Mouse (Mus musculus) left cerebral cortex, postnatal 25 days (tissue): Measurements from ENCODE around the gene H3f3b. TPM values are rescaled to one million over a fixed set of nuclear protein-coding genes. Genes with fewer than 3 reads are reported as not detected.

Experiments
- DNase-seq, 2 experiments: peaks; one replicate each; pipeline ENCODE4 v3.0.0; 2022; ENCODE audit warnings: low spot score in 2 of 2, mixed read lengths in 1 of 2
- intact Hi-C: fragments of 180-260 bp; cut with DNase I; formaldehyde crosslinking; loops from one replicate; pipeline ENCODE4 v1.15.1; 2025
- total RNA-seq, 2 experiments: library from RNA; stranded (reverse); gene quantifications; 2 replicates each; pipeline ENCODE4 v1.2.3; 2021

Gene H3f3b
- 100 to 1,000 TPM; 225 to 260 TPM for total RNA-seq

DNA sequence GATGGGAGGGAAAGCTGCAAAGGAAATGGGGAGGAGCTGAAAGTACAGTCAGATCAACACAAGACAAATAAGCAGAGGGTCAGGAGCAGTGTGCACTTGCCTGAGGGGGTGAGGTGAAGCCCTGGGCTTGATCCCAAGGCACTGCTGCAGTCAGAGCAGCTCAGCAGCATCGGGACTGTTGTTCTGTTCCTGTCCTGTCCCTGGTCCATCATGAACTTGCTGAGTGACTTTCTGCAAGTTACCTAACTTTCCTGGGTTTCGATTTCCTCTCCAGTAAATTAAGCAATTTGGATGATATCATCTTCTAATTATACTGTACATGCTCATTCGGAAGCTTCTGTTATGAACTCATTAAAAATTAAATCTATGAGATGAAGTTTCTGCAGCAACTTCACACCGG is at the start of gene H3f3b:
Gene H3f3b (minus strand): TSS at position 207 of the 400 bp plus-strand sequence.
- no peak for DNase-seq
- intact Hi-C loops = no loop called here

DNA sequence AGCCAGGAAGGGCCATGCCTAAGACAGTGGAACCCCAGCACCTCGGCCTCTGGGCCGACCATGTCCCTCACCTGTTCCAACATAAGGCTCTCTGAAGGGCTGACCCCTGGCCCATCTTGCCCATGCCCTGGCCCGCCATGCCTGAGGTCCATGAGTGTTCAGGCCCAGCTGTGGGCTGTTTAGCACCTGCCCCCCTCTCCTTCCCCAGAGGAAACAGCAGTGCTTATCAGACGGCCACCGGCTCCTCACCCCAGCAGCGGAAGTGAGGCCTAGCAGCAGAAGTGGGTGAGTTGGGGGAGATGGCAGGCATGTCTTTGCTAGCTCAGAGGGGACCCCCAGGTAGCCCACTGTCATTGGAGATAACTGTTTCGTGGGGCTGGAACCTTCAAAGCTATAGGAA is 49.1 kb upstream of the H3f3b start:
- DNase-seq = no peak
- intact Hi-C loops = no loop called here

DNA sequence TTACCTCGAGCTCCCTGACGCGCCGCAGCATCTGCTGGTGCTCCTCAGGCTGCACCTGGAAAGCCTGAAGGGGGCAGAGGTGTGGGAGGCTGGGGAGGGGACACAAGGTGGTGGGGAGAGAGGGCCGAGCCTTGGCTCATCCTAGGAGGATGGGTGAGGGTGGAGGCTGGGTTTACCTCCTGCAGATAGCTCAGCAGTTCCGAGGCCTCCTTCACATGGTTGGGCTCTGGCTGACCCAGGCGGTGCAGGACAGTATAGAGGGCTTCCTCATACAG is 48.4 kb upstream of the H3f3b start:
- no peak for DNase-seq
- intact Hi-C loops = no loop called here

DNA sequence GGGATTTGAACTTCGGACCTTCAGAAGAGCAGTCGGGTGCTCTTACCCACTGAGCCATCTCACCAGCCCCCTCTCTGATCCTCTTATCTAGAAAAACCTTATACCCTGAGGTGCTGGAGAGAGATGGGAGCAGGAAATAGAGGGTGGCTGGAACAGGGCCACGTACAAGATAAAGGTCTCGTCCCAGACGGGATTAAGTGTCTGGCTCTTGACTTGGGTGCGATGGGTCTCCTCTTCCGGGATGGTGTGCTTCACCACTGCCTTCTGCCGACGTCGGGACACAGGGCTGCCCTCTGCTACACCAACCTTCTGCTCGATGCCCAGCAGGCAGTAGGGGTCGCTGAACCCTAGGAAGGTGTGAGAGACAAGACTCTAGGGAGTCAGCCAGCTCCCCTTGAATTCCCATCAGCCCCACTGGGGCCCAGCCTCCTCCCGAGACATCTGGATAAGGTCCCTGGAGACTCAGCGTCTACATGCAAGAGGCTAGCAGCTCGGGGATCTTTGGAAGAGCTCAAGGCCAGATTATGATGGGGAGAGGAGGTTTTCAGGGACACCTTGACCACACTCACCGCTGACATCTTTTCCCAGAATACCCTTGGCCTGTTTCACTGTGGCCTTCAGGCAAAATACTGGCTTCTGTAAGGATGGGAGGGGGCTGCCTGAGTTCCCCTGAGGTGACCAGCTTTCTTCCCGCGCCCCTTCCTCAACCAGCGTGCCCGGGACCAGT is 47.9 kb upstream of the H3f3b start:
- DNase-seq = no peak
- intact Hi-C loops = no loop called here

- no peak for DNase-seq
- intact Hi-C loops = no loop called here
Measured at GRCm38 (mm10) chr11:116074436-116074991, 46.8 kb upstream of the H3f3b start.

- intact Hi-C loops = no loop called here
- DNase-seq = no peak
Measured at GRCm38 (mm10) chr11:116072608-116073007, 44.8 kb upstream of the H3f3b start.

DNA sequence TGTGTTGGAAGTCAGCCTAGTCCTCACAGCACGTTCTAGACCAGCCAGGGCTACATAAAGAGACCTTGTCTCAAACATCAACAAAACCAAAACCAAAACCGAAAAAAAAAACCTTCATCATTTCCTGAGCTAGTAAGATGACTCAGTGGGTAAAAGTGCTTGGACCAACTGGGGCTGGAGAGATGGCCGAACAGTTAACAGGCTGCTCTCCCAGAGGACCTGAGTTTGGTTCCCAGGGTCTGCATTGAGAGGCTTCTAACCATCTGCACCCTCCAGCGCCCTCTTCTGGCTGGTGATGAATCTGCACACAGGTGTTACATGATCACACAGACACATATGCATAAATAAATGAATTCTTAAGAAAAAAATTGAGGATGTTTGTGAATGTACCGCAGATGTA is 43.7 kb upstream of the H3f3b start:
- intact Hi-C loops = no loop called here
- no peak for DNase-seq

DNA sequence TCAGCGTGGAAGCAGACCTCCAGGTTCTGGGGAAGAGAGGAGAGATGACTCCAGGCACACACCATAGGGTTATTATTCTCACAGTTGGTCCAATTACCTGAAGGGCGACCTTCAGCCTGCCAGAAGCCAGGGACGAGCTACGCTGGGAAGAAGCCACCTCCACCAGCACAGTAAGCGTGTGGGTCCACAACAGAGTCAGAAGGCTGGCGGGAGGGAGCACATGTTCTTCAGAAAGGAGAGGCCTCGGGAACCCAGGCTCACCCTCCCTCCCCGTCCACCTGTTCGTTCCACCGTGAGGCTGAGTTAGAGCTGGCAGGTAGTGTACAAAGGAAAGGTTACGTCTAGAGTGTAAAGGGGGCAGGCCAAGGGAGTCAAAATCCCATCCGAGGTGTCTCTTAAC is 37.6 kb upstream of the H3f3b start:
- intact Hi-C loops = no loop called here
- no peak for DNase-seq

DNA sequence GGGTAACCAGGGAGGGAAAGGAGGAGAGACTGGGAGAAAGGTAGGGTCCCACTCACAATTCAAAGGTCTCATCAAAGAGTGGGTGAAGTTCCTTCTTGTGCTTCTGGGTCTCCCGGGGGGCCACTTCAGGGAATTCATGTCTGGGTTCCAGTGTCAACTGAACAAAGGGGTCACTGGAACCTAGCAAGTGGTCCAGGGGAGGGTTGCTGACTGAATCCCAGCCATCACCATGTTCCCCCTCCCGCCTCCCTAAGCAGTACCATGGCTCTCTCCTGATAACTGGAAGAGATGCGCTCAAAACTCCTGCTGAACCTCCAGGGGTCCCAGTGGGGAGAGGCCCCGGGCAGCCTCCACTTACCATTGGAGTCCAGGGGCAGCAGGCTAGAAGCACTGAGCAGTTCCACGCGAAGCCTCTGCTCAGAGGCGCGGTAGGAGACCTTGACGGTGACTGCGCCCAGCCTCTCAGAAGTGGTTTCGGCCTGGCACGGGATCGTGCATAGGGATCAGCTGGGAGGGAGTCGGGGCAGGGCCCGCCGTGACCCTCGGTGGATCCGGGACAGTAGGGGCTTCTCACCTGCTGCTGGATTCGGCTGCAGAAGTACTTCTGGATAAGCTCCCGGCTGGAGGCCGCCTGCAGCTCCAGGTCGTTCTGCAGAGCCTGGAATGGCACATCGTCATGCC is 36.6 kb upstream of the H3f3b start:
- intact Hi-C loops = no loop called here
- DNase-seq = no peak

GRCm38 (mm10) chr11:116063562-116063961 is 35.8 kb upstream of the H3f3b start:
- intact Hi-C loops = loop anchor here (2.0 kb wide), 1 partner anchor 15 kb away; no protein-coding TSS in a partner anchor
- no peak for DNase-seq

GRCm38 (mm10) chr11:116062521-116062920 is 34.8 kb upstream of the H3f3b start:
- no peak for DNase-seq
- intact Hi-C loops = loop anchor here (2.0 kb wide), 1 partner anchor 16 kb away; no protein-coding TSS in a partner anchor

DNA sequence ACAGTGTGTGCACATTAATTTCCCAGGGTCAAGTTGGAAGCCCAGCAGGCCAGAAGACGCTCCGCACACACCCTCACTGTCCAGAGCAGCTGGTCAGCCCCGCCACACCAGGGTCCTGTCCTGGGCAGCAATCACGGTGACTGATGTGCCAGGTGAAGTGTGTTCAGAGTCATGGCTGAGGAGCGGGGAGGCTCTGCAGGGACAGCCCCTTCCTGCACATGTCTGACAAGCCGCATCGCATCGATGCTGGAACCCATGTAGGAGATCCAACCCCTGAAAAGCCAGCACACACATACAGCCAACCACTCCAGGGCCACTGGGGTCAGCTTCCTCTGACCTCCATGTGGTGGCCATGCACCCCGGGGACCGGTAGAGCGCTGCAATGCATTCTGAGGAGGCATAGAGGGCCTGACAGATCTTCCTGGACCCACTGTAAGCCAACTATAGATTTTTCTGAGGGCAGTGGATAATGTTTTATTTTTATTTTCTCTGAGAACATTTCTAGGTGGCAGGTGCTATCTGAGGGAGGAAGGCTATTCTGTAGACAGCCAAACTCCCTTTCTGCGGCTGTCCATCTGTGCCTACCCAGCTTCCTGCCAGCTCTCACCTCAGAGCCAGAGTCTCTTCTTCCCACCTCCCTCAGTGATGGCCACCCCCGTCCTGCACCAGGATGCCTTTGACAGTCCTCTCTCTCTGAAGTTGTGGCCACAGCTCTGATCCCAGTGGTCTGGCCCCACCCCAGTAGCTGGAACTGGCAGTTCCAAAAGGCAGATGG is 34.1 kb upstream of the H3f3b start:
- peak; percentile 47 to 88 for DNase-seq
- intact Hi-C loops = loop anchor here (2.0 kb wide), 1 partner anchor 17 kb away; no protein-coding TSS in a partner anchor

GRCm38 (mm10) chr11:116060596-116060995 is 32.8 kb upstream of the H3f3b start:
- intact Hi-C loops = no loop called here
- DNase-seq = peak in 1 of 2 experiments; percentile 35

GRCm38 (mm10) chr11:116059691-116060025 is 31.9 kb upstream of the H3f3b start:
- intact Hi-C loops = no loop called here
- no peak for DNase-seq

GRCm38 (mm10) chr11:116058868-116059690 is 31.3 kb upstream of the H3f3b start:
- DNase-seq = no peak
- intact Hi-C loops = no loop called here

GRCm38 (mm10) chr11:116058022-116058614 is 30.4 kb upstream of the H3f3b start:
- DNase-seq = peak; percentile 61 to 71
- intact Hi-C loops = no loop called here

DNA sequence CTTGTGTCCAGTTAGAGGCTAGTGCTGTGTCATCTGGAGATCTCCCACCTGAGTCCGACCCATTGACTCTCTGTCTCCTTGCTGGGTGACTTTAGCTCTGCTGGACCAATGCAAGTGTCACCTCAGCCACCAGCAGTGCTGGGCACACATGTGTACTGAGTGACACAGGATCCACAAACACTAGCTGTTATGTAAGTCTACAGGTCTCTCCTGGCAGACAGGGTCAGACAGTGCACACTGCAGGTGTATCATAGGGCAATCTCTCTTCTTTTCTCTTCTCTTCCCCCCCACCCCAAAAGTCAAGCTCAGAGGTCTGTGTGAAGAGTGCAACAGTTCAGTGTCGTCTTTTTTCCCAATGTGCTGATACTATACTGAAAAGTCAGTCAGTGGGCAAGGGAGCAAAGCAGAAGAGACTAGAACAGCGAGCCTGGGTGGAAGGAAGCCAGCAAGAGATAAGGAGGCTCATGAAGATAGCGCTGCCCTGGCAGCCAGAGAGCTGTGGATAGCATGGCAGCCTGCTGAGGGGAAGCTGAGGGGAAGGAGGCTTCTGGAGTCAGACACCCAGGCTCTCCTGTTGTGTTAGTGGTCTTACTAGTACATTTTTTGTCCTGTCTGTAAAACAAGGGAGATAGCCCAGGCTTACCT is 29.6 kb upstream of the H3f3b start:
- DNase-seq = no peak
- intact Hi-C loops = no loop called here

DNA sequence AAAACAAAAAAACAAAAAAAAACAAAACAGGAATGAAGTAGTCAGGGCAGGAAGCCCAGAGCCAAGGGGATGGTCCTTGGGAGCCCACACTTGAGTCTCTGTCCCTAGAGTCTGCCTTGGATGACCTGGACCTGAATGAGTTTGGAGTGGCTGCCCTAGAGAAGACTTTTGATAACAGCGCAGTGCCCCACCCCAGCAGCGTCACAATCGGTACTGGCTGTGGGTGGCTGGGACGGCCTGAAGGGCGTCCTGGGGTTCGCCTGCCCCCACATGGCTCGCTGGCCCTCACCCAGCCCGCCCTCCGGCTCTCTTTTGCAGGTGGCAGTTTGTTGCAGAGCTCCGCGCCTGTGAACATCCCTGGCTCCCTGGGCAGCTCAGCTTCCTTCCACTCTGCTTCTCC is 28.1 kb upstream of the H3f3b start:
- no peak for DNase-seq
- intact Hi-C loops = no loop called here
